Mouse (Mus musculus): Measurements from ENCODE around the gene Cdc42ep1. TPM values are rescaled to one million over a fixed set of nuclear protein-coding genes. Genes with fewer than 3 reads are reported as not detected.
A peak's percentile ranks its signal among the peaks of the same experiment; 100 is the strongest.
"Not testable (repeated sequence)": the region's sequence is repeated elsewhere in the genome, so short reads cannot be mapped to it uniquely, and the experiment has no call there.

Cdc42ep1 gene
- polyA plus RNA-seq, 1 experiment from 2014 or later: 19.2 TPM

DNA sequence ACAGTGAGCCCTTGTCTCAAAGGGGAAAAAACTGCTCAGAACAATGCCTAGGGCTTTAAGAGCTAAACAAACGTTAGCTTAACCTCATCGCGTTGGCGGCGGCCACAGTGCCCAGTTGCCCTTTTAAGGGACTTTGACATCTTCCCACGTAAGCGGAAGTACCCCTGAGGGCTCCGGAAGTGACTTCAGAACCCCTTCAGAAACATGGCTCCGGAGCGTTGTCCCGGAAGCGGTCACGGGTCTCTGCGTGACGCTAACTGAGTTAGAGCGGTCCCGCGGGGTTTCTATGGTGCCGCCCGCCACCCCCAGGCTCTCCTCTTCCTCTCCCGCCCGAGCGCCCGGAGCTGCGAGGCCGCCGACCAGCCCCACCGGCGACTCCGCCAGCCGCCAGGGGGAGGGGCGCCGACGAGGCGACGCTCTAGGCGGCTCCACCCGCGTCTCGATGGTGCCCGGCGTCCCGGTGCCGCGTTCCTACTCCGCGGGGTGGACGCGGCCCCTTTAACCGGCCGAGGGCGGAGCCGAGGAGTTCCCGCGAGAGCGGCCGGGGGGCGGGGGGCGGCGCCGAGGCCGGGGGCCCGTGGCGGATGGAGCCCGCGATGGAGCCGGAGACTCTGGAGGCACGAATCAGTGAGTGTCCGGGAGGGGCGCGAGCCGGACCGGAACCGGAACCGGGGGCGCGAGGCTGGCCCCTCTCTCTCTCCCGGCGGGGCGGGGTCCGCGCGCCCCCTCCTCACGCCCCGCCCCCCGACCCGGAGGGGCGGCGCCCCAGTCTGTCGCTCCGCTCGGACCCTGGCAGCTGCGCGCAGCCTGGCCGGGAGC lies 34.8 kb downstream of the Cdc42ep1 start, which contains the start of gene Gga1:
Gga1 (plus strand) TSS at position 200 of the 819 bp plus-strand sequence.
- Histone ChIP-seq H3K9me3 (no peaks in the 10 kb centered on the region), H3K27ac (peak within 1 kb of the TSS; percentile 99), H3K4me3 (peak within 1 kb of the TSS; percentile 76), H3K36me3 (peaks cover 31% of the 10 kb centered on the region), H3K27me3 (ENCODE audit: insufficient read depth, poor library complexity, severe bottlenecking) (no peaks in the 10 kb centered on the region), H3K4me1 (replicated peaks) (peaks cover 65% of the 10 kb centered on the region)
- DNase-seq (ENCODE audit: low spot score): peak; percentile 96
- under 1% methylated on average over 91 of the region's 95 CpGs for WGBS

GRCm38 (mm10) chr15:78877810-78878390 lies 35.5 kb downstream of the Cdc42ep1 start:
- H3K4me1 ChIP-seq (replicated peaks): peaks cover 60% of the 10 kb centered on the region
- WGBS: 1% methylated on average over 17 of the region's 17 CpGs

DNA sequence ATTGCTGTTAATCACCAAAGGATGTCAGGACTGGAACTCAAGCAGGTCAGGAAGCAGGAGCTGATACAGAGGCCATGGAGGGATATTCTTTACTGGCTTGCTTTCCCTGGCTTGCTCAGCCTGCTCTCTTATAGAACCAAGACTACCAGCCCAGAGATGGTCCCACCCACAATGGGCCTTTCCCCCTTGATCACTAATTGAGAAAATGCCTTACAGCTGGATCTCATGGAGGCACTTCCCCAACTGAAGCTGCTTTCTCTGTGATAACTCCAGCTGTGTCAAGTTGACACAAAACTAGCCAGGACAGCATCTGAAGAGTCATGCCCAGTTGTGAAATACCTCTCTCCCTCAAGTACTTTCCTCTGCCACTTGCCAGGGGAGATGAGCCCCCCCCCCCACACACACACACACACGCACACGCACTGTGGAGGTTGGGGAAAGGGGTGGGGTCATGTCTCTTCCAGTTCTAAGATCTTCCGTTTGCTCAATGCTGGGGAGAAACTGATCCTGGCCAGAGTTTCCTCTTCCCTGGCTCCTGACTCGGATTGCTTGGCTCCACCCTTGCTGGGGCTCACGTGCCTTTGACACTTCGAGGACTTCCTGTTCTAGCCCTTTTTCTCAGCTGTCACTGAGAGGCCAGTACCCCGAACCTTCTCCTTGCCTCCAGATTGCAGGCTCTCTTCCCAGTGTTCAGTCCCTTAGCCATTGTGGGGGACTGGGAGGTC lies 36.5 kb downstream of the Cdc42ep1 start:
- not testable (repeated sequence) for DNase-seq (ENCODE audit: low spot score); H3K9me3 ChIP-seq; H3K27me3 ChIP-seq (ENCODE audit: insufficient read depth, poor library complexity, severe bottlenecking)
- H3K36me3 ChIP-seq: peaks cover 48% of the 10 kb centered on the region
- H3K4me3 ChIP-seq: peak overlapping the region; percentile 76; the same call in 1 of the 2 replicates
- WGBS: 71% methylated on average over 7 of the region's 7 CpGs
- peak overlapping the region; percentile 26; the same call in 1 of the 2 replicates for H3K27ac ChIP-seq
- peaks cover 55% of the 10 kb centered on the region for H3K4me1 ChIP-seq (replicated peaks)

More at GRCm38 (mm10) chr15:78877810-78878390, 35.5 kb downstream of the Cdc42ep1 start:
- H3K27me3 ChIP-seq (ENCODE audit: insufficient read depth, poor library complexity, severe bottlenecking): no peaks in the 10 kb centered on the region
- H3K4me3 ChIP-seq: peak overlapping the region; percentile 76
- H3K27ac ChIP-seq: peak overlapping the region; percentile 99
- H3K9me3 ChIP-seq: no peaks in the 10 kb centered on the region
- DNase-seq (ENCODE audit: low spot score): no peak
- peaks cover 38% of the 10 kb centered on the region for H3K36me3 ChIP-seq

DNA sequence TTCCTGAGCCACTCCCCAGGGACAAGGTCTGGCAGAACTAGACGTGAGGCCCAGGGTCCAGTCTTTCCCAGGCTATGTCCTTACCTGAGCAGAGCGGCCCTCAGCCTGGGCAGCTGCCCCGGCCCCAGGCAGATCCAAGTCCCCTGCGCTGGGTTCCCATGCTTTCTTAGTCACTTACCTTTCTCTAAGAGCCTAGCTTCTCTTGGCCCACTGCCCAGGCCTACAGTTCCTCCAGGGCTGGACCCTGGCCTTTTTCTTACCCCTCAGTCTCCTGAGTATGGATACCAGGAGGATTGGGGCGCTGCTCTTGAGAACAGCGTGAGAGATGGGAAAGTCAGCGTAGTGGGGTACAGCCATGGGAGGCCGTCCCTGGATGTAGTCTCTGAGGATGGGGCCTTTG lies 38.0 kb downstream of the Cdc42ep1 start:
- no peak for DNase-seq (ENCODE audit: low spot score)
- Histone ChIP-seq H3K27me3 (ENCODE audit: insufficient read depth, poor library complexity, severe bottlenecking) (no peaks in the 10 kb centered on the region), H3K36me3 (peaks cover 62% of the 10 kb centered on the region), H3K9me3 (no peaks in the 10 kb centered on the region), H3K27ac (no peak overlapping the region; the same call in 1 of the 2 replicates), H3K4me1 (replicated peaks) (peaks cover 41% of the 10 kb centered on the region), H3K4me3 (no peak overlapping the region)
- 95% methylated on average over 8 of the region's 8 CpGs for whole genome bisulfite sequencing

DNA sequence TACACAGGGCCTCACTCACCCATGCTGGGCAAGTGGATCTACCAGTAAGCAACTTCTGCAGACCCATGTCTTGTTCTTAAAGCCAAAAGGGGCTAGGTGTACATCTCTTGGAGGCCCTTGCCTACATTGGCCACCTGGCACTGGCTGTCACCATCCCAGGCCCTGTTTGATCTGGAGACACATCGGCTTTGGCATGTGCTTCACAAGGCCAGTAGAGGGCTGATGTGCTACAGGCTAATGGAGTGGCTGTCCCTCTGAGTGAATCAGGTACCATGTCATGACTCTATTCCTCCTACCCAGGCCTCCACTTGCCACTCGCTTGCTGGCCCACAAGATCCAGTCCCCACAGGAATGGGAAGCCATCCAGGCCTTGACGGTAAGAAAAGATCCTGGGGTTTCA lies 39.4 kb downstream of the Cdc42ep1 start:
- no peaks in the 10 kb centered on the region for H3K27me3 ChIP-seq (ENCODE audit: insufficient read depth, poor library complexity, severe bottlenecking)

GRCm38 (mm10) chr15:78889401-78889853 lies 47.0 kb downstream of the Cdc42ep1 start:
- Histone ChIP-seq H3K9me3 (no peaks in the 10 kb centered on the region), H3K4me3 (peak overlapping the region; percentile 20; the same call in 1 of the 2 replicates), H3K27me3 (ENCODE audit: insufficient read depth, poor library complexity, severe bottlenecking) (no peaks in the 10 kb centered on the region), H3K27ac (peak overlapping the region; percentile 81), H3K36me3 (peaks cover 97% of the 10 kb centered on the region), H3K4me1 (replicated peaks) (peaks cover 53% of the 10 kb centered on the region)
- 29% methylated on average over 13 of the region's 13 CpGs for WGBS
- peak; percentile 29 for DNase-seq (ENCODE audit: low spot score)

More for the DNA sequence above, 39.4 kb downstream of the Cdc42ep1 start:
- peaks cover 27% of the 10 kb centered on the region for H3K4me1 ChIP-seq (replicated peaks)
- 91% methylated on average over 3 of the region's 3 CpGs for WGBS
- no peak overlapping the region for H3K4me3 ChIP-seq
- H3K36me3 ChIP-seq: peaks cover 76% of the 10 kb centered on the region
- no peak overlapping the region for H3K27ac ChIP-seq
- no peaks in the 10 kb centered on the region for H3K9me3 ChIP-seq
- no peak for DNase-seq (ENCODE audit: low spot score)

- 66% methylated on average over 7 of the region's 7 CpGs for WGBS
- Histone ChIP-seq H3K4me3 (no peak overlapping the region), H3K36me3 (peaks cover 82% of the 10 kb centered on the region), H3K27ac (0 out of 2 replicates have a peak overlapping the region, but pooled peaks have one; percentile 35), H3K4me1 (replicated peaks) (peaks cover 79% of the 10 kb centered on the region), H3K9me3 (no peaks in the 10 kb centered on the region), H3K27me3 (ENCODE audit: insufficient read depth, poor library complexity, severe bottlenecking) (no peaks in the 10 kb centered on the region)
- DNase-seq (ENCODE audit: low spot score): no peak
Measured at GRCm38 (mm10) chr15:78892440-78892839, 50.0 kb downstream of the Cdc42ep1 start.

DNA sequence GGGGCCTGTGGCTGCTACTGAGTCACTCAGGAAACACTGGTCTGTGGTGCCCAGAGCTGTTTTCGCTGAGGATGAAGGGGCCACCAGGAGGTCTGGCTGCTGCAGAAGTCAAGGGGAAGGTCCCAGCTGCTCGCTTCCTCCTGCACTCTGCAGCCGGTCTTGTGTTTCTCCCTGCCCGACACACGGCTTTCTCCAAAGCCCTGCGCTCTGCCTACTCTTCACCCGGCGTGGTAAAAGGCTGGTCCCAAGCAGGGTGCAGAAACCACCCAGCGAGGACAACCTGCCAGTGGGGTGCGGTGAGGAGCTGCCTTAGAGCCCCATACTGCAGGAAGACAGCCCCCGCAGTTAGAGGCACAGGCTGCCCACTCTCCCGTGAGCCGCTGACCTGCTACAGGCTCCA lies 52.3 kb downstream of the Cdc42ep1 start:
- WGBS: 75% methylated on average over 13 of the region's 13 CpGs

DNA sequence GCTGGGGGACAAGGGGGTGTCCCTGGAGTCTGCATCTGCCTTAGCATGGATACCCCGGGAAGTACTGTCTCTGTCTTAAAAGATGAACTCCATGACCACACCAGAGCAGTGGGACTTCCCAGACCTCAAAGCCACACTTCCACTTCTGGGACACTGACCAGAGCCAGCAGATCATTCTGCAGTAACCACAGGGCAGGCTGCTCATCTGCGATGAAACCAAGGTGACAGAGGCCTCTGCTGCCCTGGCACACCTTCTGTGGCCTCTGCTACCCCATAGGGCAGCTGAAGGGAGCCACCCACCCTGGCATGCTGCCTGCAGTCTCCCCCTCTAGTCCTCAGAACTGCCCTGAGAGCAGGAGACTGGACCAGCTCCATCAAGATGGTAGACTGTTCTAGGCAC lies 53.3 kb downstream of the Cdc42ep1 start:
- H3K27ac ChIP-seq: peak overlapping the region; percentile 36; the same call in 1 of the 2 replicates
- DNase-seq (ENCODE audit: low spot score): no peak
- 88% methylated on average over 2 of the region's 2 CpGs for WGBS

More for the DNA sequence above, 52.3 kb downstream of the Cdc42ep1 start:
- Histone ChIP-seq H3K4me1 (replicated peaks) (peaks cover 83% of the 10 kb centered on the region), H3K27ac (peak overlapping the region; percentile 64; the same call in 1 of the 2 replicates), H3K9me3 (no peaks in the 10 kb centered on the region), H3K27me3 (ENCODE audit: insufficient read depth, poor library complexity, severe bottlenecking) (peaks cover 5% of the 10 kb centered on the region), H3K36me3 (peaks cover 59% of the 10 kb centered on the region), H3K4me3 (no peak overlapping the region)
- DNase-seq (ENCODE audit: low spot score): no peak

DNA sequence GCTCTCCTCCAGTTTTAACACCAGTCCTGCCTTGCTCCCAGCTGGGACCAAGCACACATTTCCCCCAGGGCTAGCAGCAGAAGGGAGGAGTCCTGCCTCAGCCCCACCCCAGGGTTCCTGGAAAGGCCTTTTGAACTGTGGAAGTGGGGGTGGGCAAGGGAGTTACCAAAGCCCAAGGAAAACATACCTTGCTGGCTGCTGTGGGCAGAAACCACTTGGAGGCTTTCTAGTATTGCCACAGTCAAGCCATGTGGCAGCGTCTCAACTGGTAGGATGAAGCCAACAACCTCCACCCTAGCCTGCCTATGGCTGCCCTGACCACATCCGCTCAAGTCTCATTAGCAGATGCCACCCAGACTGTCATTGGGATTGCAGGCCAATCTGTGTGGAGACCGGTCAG lies 53.7 kb downstream of the Cdc42ep1 start:
- H3K4me3 ChIP-seq: no peak overlapping the region
- H3K9me3 ChIP-seq: no peaks in the 10 kb centered on the region
- peak overlapping the region; percentile 36; the same call in 1 of the 2 replicates for H3K27ac ChIP-seq
- peaks cover 89% of the 10 kb centered on the region for H3K4me1 ChIP-seq (replicated peaks)
- 82% methylated on average over 3 of the region's 3 CpGs for WGBS
- H3K27me3 ChIP-seq (ENCODE audit: insufficient read depth, poor library complexity, severe bottlenecking): peaks cover 17% of the 10 kb centered on the region
- peaks cover 46% of the 10 kb centered on the region for H3K36me3 ChIP-seq
- DNase-seq (ENCODE audit: low spot score): no peak

More for the DNA sequence above, 53.3 kb downstream of the Cdc42ep1 start:
- H3K9me3 ChIP-seq: no peaks in the 10 kb centered on the region
- no peak overlapping the region for H3K4me3 ChIP-seq
- H3K27me3 ChIP-seq (ENCODE audit: insufficient read depth, poor library complexity, severe bottlenecking): peaks cover 13% of the 10 kb centered on the region
- H3K36me3 ChIP-seq: peaks cover 50% of the 10 kb centered on the region
- H3K4me1 ChIP-seq (replicated peaks): peaks cover 85% of the 10 kb centered on the region

DNA sequence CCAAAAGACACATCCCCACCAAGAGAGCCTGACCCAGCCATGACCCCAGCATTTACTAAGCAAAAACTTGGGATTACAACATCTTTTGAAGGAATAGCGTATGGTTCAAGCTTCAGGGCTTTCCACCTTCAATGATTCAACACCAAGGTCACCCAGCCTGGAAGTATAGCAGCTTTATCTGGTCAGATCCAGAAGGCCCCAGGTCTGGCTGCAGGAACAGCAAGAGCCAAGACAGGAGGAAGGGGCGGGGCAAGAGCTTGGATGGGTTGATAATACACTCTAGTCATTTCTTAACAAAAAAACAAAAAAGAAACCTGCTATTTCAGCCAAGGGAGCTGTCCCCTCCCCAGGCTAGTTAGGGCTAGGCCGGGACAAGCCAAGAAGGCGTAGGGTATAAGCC lies 55.1 kb downstream of the Cdc42ep1 start:
- Histone ChIP-seq H3K4me3 (no peak overlapping the region), H3K27ac (peak overlapping the region; percentile 5; the same call in 1 of the 2 replicates)
- WGBS: 91% methylated on average over 4 of the region's 4 CpGs

DNA sequence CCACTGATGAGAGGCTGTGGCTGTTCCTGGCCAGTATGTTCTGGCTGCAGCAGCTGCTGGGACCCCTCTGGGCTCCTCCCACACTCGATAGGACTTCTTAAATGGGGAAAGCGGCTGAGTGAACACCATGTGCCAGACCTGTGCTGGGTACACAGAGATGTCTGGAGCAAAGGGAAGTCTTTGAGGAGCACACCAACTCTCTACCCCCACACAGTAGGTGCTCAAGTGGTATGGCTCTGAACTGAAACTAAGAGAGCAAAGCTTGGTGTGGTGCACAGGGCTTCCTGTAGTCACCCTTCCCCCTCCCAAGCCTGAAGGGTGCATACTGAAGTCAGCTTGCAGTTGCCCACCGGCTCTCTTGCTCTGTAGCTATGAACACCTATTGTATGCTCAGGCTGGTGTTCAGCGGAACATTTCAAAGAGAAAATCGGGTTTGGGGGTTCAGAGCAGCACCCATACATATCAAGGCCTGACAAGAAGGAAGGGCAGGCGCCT lies 56.1 kb downstream of the Cdc42ep1 start:
- H3K36me3 ChIP-seq: peaks cover 27% of the 10 kb centered on the region
- no peak for DNase-seq (ENCODE audit: low spot score)
- peak overlapping the region; percentile 72 for H3K4me3 ChIP-seq
- peak overlapping the region; percentile 86 for H3K27ac ChIP-seq
- WGBS: 54% methylated on average over 6 of the region's 6 CpGs
- peaks cover 19% of the 10 kb centered on the region for H3K27me3 ChIP-seq (ENCODE audit: insufficient read depth, poor library complexity, severe bottlenecking)
- H3K9me3 ChIP-seq: no peaks in the 10 kb centered on the region
- peaks cover 80% of the 10 kb centered on the region for H3K4me1 ChIP-seq (replicated peaks)

More for the DNA sequence above, 55.1 kb downstream of the Cdc42ep1 start:
- Histone ChIP-seq H3K9me3 (no peaks in the 10 kb centered on the region), H3K36me3 (peaks cover 33% of the 10 kb centered on the region), H3K27me3 (ENCODE audit: insufficient read depth, poor library complexity, severe bottlenecking) (peaks cover 19% of the 10 kb centered on the region), H3K4me1 (replicated peaks) (peaks cover 87% of the 10 kb centered on the region)
- no peak for DNase-seq (ENCODE audit: low spot score)
